In genomic region chr6:143535265-143535664, GRCm38 (mm10) we compare ENCODE assay signal across 12 mouse cellular contexts.
DNase-seq lines count a peak whose midpoint lies in the region; ATAC-seq and TF ChIP-seq lines count a peak whose summit lies in the region.
"Had no signal": no experiment of that assay in that cellular context is flagged by ENCODE, and none has a peak within 500 bp of the region (broad histone marks: within the 10 kb centered on the region; RNA-seq: fewer than 3 reads in every experiment).

No protein-coding gene starts in this region.

- peak; percentile 20; the same call in 1 of the 2 replicates for ATAC-seq in lung, postnatal 0 days
- peak; percentile 71; the same call in 1 of the 2 replicates for ATAC-seq in stomach, embryonic 16.5 days (ENCODE audit: insufficient read depth, low FRiP score)

- H3K27ac ChIP-seq in lung, postnatal 0 days (ENCODE audit: low read length), result no peak overlapping the region
- no peak overlapping the region for H3K27ac ChIP-seq in stomach, embryonic 16.5 days (ENCODE audit: low read length)
- H3K27ac ChIP-seq: gastrocnemius, adult 2 months; hindbrain, embryonic 12.5 days had no signal

- TF ChIP-seq POLR2A in lung, adult 2 months (IDR thresholded peaks at IDR 0.05; ENCODE audit: borderline replicate concordance, extremely low read depth, low read depth, low read length), result no peak

- H3K27me3 ChIP-seq in lung, postnatal 0 days (replicated peaks; ENCODE audit: insufficient read depth, low read length), result no peaks in the 10 kb centered on the region
- no peaks in the 10 kb centered on the region for H3K27me3 ChIP-seq in stomach, embryonic 16.5 days (ENCODE audit: control insufficient read depth, insufficient read depth, low read length)
- H3K27me3 ChIP-seq: hindbrain, embryonic 12.5 days had no signal

- H3K9me3 ChIP-seq in lung, postnatal 0 days (ENCODE audit: low read length), result no peaks in the 10 kb centered on the region
- no peaks in the 10 kb centered on the region for H3K9me3 ChIP-seq in stomach, embryonic 16.5 days (replicated peaks; ENCODE audit: control insufficient read depth, low read length)
- H3K9me3 ChIP-seq: hindbrain, embryonic 12.5 days had no signal

- DNase-seq in lung, postnatal 0 days (ENCODE audit: low spot score), result peak; percentile 14
- no peak for DNase-seq in lung, adult 2 months
- peak; percentile 51 for DNase-seq in ZHBTc4 (ENCODE audit: low read depth, low spot score)
- DNase-seq in large intestine, adult 2 months (ENCODE audit: low read depth, low spot score), result peak; percentile 61
- no peak for DNase-seq in cerebellum, adult 18-20 months
- DNase-seq in Muller cell, postnatal 12 days (ENCODE audit: inconsistent ontology term), result no peak
- DNase-seq: cerebellum, adult 8-10 months; gastrocnemius, adult 2 months; kidney, adult 2 months; thymus, postnatal 4 days had no signal

- peaks cover 3% of the 10 kb centered on the region; the same call in 1 of the 2 replicates for H3K4me1 ChIP-seq in lung, postnatal 0 days (ENCODE audit: insufficient read depth, low read depth, low read length)
- H3K4me1 ChIP-seq in lung, adult 2 months (ENCODE audit: control insufficient read depth, insufficient read depth, low read length), result no peaks in the 10 kb centered on the region; the same call in none of the 2 replicates
- H3K4me1 ChIP-seq in stomach, embryonic 16.5 days (ENCODE audit: control insufficient read depth, insufficient read depth, low read length), result 0 out of 2 replicates have a peak, but pooled peaks cover 3% of the 10 kb centered on the region

- no peak for TF ChIP-seq CTCF in lung, postnatal 0 days (IDR thresholded peaks at IDR 0.05)
- no peak for TF ChIP-seq CTCF in lung, adult 2 months (IDR thresholded peaks at IDR 0.05; ENCODE audit: insufficient read depth, low read length)

- 51% methylated on average over 12 of the region's 12 CpGs for WGBS in lung, postnatal 0 days
- WGBS in lung, adult 2 months, result 61% methylated on average over 12 of the region's 12 CpGs
- WGBS in large intestine, adult 2 months, result 27% methylated on average over 12 of the region's 12 CpGs
- 43% methylated on average over 12 of the region's 12 CpGs for WGBS in stomach, embryonic 16.5 days

- H3K9ac ChIP-seq in lung, postnatal 0 days (replicated peaks; ENCODE audit: low read depth), result no peak overlapping the region
- H3K9ac ChIP-seq in stomach, embryonic 16.5 days (ENCODE audit: low read length), result no peak overlapping the region
- H3K9ac ChIP-seq: hindbrain, embryonic 12.5 days had no signal

- TF ChIP-seq EP300 in lung, postnatal 0 days (IDR thresholded peaks at IDR 0.05), result no peak

- no peak overlapping the region for H3K4me3 ChIP-seq in lung, postnatal 0 days (ENCODE audit: low read depth, low read length)
- H3K4me3 ChIP-seq in lung, adult 2 months (replicated peaks; ENCODE audit: extremely low read depth, low read depth, low read length), result no peak overlapping the region
- no peak overlapping the region for H3K4me3 ChIP-seq in stomach, embryonic 16.5 days (replicated peaks; ENCODE audit: low read length)
- H3K4me3 ChIP-seq: gastrocnemius, adult 2 months; hindbrain, embryonic 12.5 days had no signal

- H3K4me2 ChIP-seq in lung, postnatal 0 days (replicated peaks; ENCODE audit: low read depth, low read length), result no peak overlapping the region
- H3K4me2 ChIP-seq in stomach, embryonic 16.5 days (ENCODE audit: low read depth, low read length), result no peak overlapping the region
- H3K4me2 ChIP-seq: hindbrain, embryonic 12.5 days had no signal

- no peaks in the 10 kb centered on the region for H3K36me3 ChIP-seq in lung, postnatal 0 days (ENCODE audit: insufficient read depth, low read length)
- H3K36me3 ChIP-seq in stomach, embryonic 16.5 days (ENCODE audit: control insufficient read depth, insufficient read depth, low read length), result no peaks in the 10 kb centered on the region
- H3K36me3 ChIP-seq: hindbrain, embryonic 12.5 days had no signal

Comparison
In these comparisons a context has a peak if more than half of its experiments do, and no peak if none do; other contexts are left out.
1. DNase-seq: peak in lung, postnatal 0 days (single experiment), ZHBTc4 (single experiment) and large intestine, adult 2 months (single experiment); none in lung, adult 2 months (single experiment), cerebellum, adult 18-20 months (0 of 2) and Muller cell, postnatal 12 days (single experiment).